ENCODE assay signal across 14 mouse cellular contexts in the genomic region with DNA sequence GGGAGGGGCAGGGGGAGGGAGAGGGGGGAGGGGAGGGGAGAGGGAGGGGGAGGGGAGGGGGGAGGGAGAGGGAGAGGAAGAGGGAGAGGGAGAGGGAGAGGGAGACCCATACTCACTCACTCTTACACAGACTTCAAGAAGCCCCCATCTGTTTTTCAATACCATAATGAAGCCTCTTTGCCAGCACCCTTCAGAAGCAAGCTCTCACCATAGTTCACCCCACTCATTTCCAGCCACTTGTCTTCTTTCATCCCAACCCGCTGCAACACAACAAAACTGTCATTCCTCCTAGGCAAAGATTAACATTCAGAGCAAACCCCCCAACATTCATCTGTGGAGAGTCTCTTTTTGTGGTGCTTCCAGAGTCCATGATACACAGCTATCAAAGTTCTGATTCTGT.
A peak's percentile ranks its signal among the peaks of the same experiment; 100 is the strongest.
DNase-seq lines count a peak whose midpoint lies in the region; ATAC-seq and TF ChIP-seq lines count a peak whose summit lies in the region.
"Had no signal": no experiment of that assay in that cellular context is flagged by ENCODE, and none has a peak within 500 bp of the region (broad histone marks: within the 10 kb centered on the region; RNA-seq: fewer than 3 reads in every experiment).

No protein-coding gene starts in this region.

- peaks cover 3% of the 10 kb centered on the region; the same call in 1 of the 2 replicates for H3K36me3 ChIP-seq in heart, embryonic 11.5 days (ENCODE audit: control insufficient read depth, insufficient read depth, low read length)
- H3K36me3 ChIP-seq in hindbrain, embryonic 13.5 days: no peaks in the 10 kb centered on the region
- H3K36me3 ChIP-seq in hindbrain, embryonic 12.5 days: no peaks in the 10 kb centered on the region
- H3K36me3 ChIP-seq in midbrain, embryonic 14.5 days (ENCODE audit: control insufficient read depth, insufficient read depth, low read length): no peaks in the 10 kb centered on the region
- H3K36me3 ChIP-seq in midbrain, postnatal 0 days (ENCODE audit: insufficient read depth, low read length): no peaks in the 10 kb centered on the region
- H3K36me3 ChIP-seq: G1E; intestine, embryonic 15.5 days; liver, embryonic 13.5 days; lung, embryonic 15.5 days; neural tube, embryonic 13.5 days had no signal

- H3K27me3 ChIP-seq in heart, embryonic 11.5 days (ENCODE audit: control insufficient read depth, insufficient read depth, low read length): no peaks in the 10 kb centered on the region; the same call in 1 of the 2 replicates
- no peaks in the 10 kb centered on the region for H3K27me3 ChIP-seq in hindbrain, embryonic 13.5 days
- H3K27me3 ChIP-seq in hindbrain, embryonic 12.5 days: no peaks in the 10 kb centered on the region
- H3K27me3 ChIP-seq in midbrain, embryonic 14.5 days (ENCODE audit: control insufficient read depth, insufficient read depth, low read length): no peaks in the 10 kb centered on the region
- H3K27me3 ChIP-seq in midbrain, postnatal 0 days (ENCODE audit: insufficient read depth, low read length): no peaks in the 10 kb centered on the region
- H3K27me3 ChIP-seq: intestine, embryonic 15.5 days; liver, embryonic 13.5 days; lung, embryonic 15.5 days; neural tube, embryonic 13.5 days had no signal

- TF ChIP-seq CTCF in midbrain, postnatal 0 days (IDR thresholded peaks at IDR 0.05): no peak
- TF ChIP-seq CTCF in olfactory bulb, adult 2 months (IDR thresholded peaks at IDR 0.05; ENCODE audit: insufficient read depth, low read depth, low read length): no peak

- H3K4me1 ChIP-seq in heart, embryonic 11.5 days (ENCODE audit: control insufficient read depth, insufficient read depth, low read length): peaks cover 26% of the 10 kb centered on the region
- H3K4me1 ChIP-seq in hindbrain, embryonic 13.5 days (replicated peaks): peaks cover 34% of the 10 kb centered on the region
- H3K4me1 ChIP-seq in hindbrain, embryonic 12.5 days: peaks cover 37% of the 10 kb centered on the region
- peaks cover 24% of the 10 kb centered on the region for H3K4me1 ChIP-seq in midbrain, embryonic 14.5 days (ENCODE audit: control insufficient read depth, insufficient read depth, low read length)
- H3K4me1 ChIP-seq in midbrain, postnatal 0 days (ENCODE audit: insufficient read depth, low read length): no peaks in the 10 kb centered on the region
- H3K4me1 ChIP-seq in olfactory bulb, adult 2 months (ENCODE audit: control insufficient read depth, insufficient read depth, low read length): peaks cover 5% of the 10 kb centered on the region

- H3K4me3 ChIP-seq in heart, embryonic 11.5 days (ENCODE audit: low read depth, low read length): no peak overlapping the region; the same call in 1 of the 2 replicates
- no peak overlapping the region for H3K4me3 ChIP-seq in hindbrain, embryonic 13.5 days
- H3K4me3 ChIP-seq in hindbrain, embryonic 12.5 days: no peak overlapping the region
- no peak overlapping the region for H3K4me3 ChIP-seq in midbrain, embryonic 14.5 days (replicated peaks; ENCODE audit: low read depth, low read length)
- H3K4me3 ChIP-seq in midbrain, postnatal 0 days (ENCODE audit: low read depth, low read length): no peak overlapping the region
- H3K4me3 ChIP-seq in olfactory bulb, adult 2 months (ENCODE audit: insufficient read depth, low read depth, low read length): no peak overlapping the region
- H3K4me3 ChIP-seq: intestine, embryonic 15.5 days; liver, embryonic 13.5 days; lung, embryonic 15.5 days; neural tube, embryonic 13.5 days had no signal

- DNase-seq in heart, adult 8-10 months (ENCODE audit: low spot score): no peak
- peak; percentile 27 for DNase-seq in midbrain, embryonic 14.5 days
- DNase-seq in midbrain, postnatal 0 days (ENCODE audit: low spot score): no peak
- DNase-seq in thymus, adult 18-20 months: no peak
- DNase-seq: liver, embryonic 13.5 days had no signal

- 0 out of 2 replicates have a peak overlapping the region, but pooled peaks have one; percentile 41 for H3K27ac ChIP-seq in heart, embryonic 11.5 days (ENCODE audit: low read depth, low read length)
- 0 out of 2 replicates have a peak overlapping the region, but pooled peaks have one; percentile 10 for H3K27ac ChIP-seq in hindbrain, embryonic 13.5 days
- no peak overlapping the region for H3K27ac ChIP-seq in hindbrain, embryonic 12.5 days
- no peak overlapping the region for H3K27ac ChIP-seq in midbrain, embryonic 14.5 days (replicated peaks; ENCODE audit: low read depth, low read length)
- no peak overlapping the region for H3K27ac ChIP-seq in midbrain, postnatal 0 days (ENCODE audit: low read depth, low read length)
- 0 out of 2 replicates have a peak overlapping the region, but pooled peaks have one; percentile 1 for H3K27ac ChIP-seq in olfactory bulb, adult 2 months (ENCODE audit: insufficient read depth, low read depth, low read length)
- H3K27ac ChIP-seq: intestine, embryonic 15.5 days; liver, embryonic 13.5 days; lung, embryonic 15.5 days; neural tube, embryonic 13.5 days had no signal

- WGBS in heart, embryonic 11.5 days (ENCODE audit: insufficient replicate concordance): 45% methylated on average over 1 of the region's 1 CpGs
- WGBS in hindbrain, embryonic 13.5 days: 61% methylated on average over 1 of the region's 1 CpGs
- 48% methylated on average over 1 of the region's 1 CpGs for WGBS in hindbrain, embryonic 12.5 days
- WGBS in midbrain, embryonic 14.5 days: 61% methylated on average over 1 of the region's 1 CpGs
- WGBS in midbrain, postnatal 0 days: 71% methylated on average over 1 of the region's 1 CpGs
- WGBS in olfactory bulb, adult 2 months: 22% methylated on average over 1 of the region's 1 CpGs

- TF ChIP-seq POLR2A in olfactory bulb, adult 2 months (IDR thresholded peaks at IDR 0.05; ENCODE audit: insufficient read depth, low read depth, low read length): no peak

- ATAC-seq in heart, embryonic 11.5 days (replicated peaks; ENCODE audit: insufficient number of reproducible peaks, low FRiP score, low TSS enrichment): no peak
- no peak for ATAC-seq in hindbrain, embryonic 13.5 days (ENCODE audit: low FRiP score)
- ATAC-seq in hindbrain, embryonic 12.5 days (ENCODE audit: low FRiP score): no peak
- ATAC-seq in midbrain, embryonic 14.5 days (ENCODE audit: low FRiP score, low TSS enrichment): no peak
- ATAC-seq in midbrain, postnatal 0 days (ENCODE audit: low FRiP score): no peak
- ATAC-seq: activated CD4-positive, CD25-positive, alpha-beta regulatory T cell, adult 4 months had no signal

- H3K4me2 ChIP-seq in heart, embryonic 11.5 days: no peak overlapping the region; the same call in 1 of the 2 replicates
- no peak overlapping the region for H3K4me2 ChIP-seq in hindbrain, embryonic 13.5 days
- no peak overlapping the region for H3K4me2 ChIP-seq in hindbrain, embryonic 12.5 days (replicated peaks)
- no peak overlapping the region for H3K4me2 ChIP-seq in midbrain, embryonic 14.5 days (ENCODE audit: low read length)
- H3K4me2 ChIP-seq in midbrain, postnatal 0 days (ENCODE audit: low read depth, low read length, poor library complexity, severe bottlenecking): no peak overlapping the region
- H3K4me2 ChIP-seq: intestine, embryonic 15.5 days; liver, embryonic 13.5 days; lung, embryonic 15.5 days had no signal

- no peaks in the 10 kb centered on the region for H3K9me3 ChIP-seq in heart, embryonic 11.5 days (replicated peaks; ENCODE audit: control insufficient read depth, low read length)
- H3K9me3 ChIP-seq in hindbrain, embryonic 13.5 days: no peaks in the 10 kb centered on the region
- H3K9me3 ChIP-seq in hindbrain, embryonic 12.5 days (replicated peaks): no peaks in the 10 kb centered on the region
- no peaks in the 10 kb centered on the region for H3K9me3 ChIP-seq in midbrain, embryonic 14.5 days (ENCODE audit: control insufficient read depth, low read length)
- no peaks in the 10 kb centered on the region for H3K9me3 ChIP-seq in midbrain, postnatal 0 days (ENCODE audit: low read length)
- H3K9me3 ChIP-seq: G1E; intestine, embryonic 15.5 days; liver, embryonic 13.5 days; lung, embryonic 15.5 days; neural tube, embryonic 13.5 days had no signal

- H3K9ac ChIP-seq in heart, embryonic 11.5 days (ENCODE audit: low read depth, low read length): no peak overlapping the region
- no peak overlapping the region for H3K9ac ChIP-seq in hindbrain, embryonic 13.5 days
- H3K9ac ChIP-seq in hindbrain, embryonic 12.5 days: no peak overlapping the region
- H3K9ac ChIP-seq in midbrain, embryonic 14.5 days (replicated peaks; ENCODE audit: low read length): no peak overlapping the region
- no peak overlapping the region for H3K9ac ChIP-seq in midbrain, postnatal 0 days (replicated peaks; ENCODE audit: low read length, poor library complexity, severe bottlenecking)
- H3K9ac ChIP-seq: intestine, embryonic 15.5 days; liver, embryonic 13.5 days; lung, embryonic 15.5 days; neural tube, embryonic 13.5 days had no signal

Comparison
In these comparisons a context has a peak if more than half of its experiments do, and no peak if none do; other contexts are left out.
1. H3K27ac ChIP-seq: peak in heart, embryonic 11.5 days (single experiment), hindbrain, embryonic 13.5 days (single experiment) and olfactory bulb, adult 2 months (single experiment); none in hindbrain, embryonic 12.5 days (single experiment), midbrain, embryonic 14.5 days (single experiment) and midbrain, postnatal 0 days (single experiment).